Mouse (Mus musculus) limb, embryonic 12.5 days (tissue): Measurements from ENCODE around the gene Ppia. TPM values are rescaled to one million over a fixed set of nuclear protein-coding genes. Genes with fewer than 3 reads are reported as not detected.
"Not testable (repeated sequence)": the region's sequence is repeated elsewhere in the genome, so short reads cannot be mapped to it uniquely, and the experiment has no call there.

ENCODE experiments used
- ATAC-seq: fragments of 200-750 bp; cut with Nextera tagmentation; 2 replicates; pipeline ENCODE4 v1.8.0; 2017; ENCODE audit warnings: low read depth, moderate TSS enrichment; ENCODE audit not compliant: insufficient number of reproducible peaks, insufficient read depth, low FRiP score, low TSS enrichment
- H3K27ac ChIP-seq: fragments of 300-500 bp; sonication (generic); 2 replicates; pipeline ENCODE4 v1.5.1; 2016; ENCODE audit warnings: mild to moderate bottlenecking, moderate library complexity
- H3K27me3 ChIP-seq: fragments of 300-500 bp; sonication (generic); 2 replicates; pipeline ENCODE4 v1.6.1; 2016; ENCODE audit warnings: mild to moderate bottlenecking, moderate library complexity
- H3K36me3 ChIP-seq: fragments of 300-500 bp; sonication (generic); 2 replicates; pipeline ENCODE4 v1.6.1; 2016; ENCODE audit warnings: mild to moderate bottlenecking, moderate library complexity
- H3K4me1 ChIP-seq: fragments of 300-500 bp; sonication (generic); replicated peaks from 2 replicates; pipeline ENCODE4 v1.6.1; 2016
- H3K4me2 ChIP-seq: fragments of 300-500 bp; sonication (generic); 2 replicates; pipeline ENCODE4 v1.6.1; 2016; ENCODE audit warnings: mild to moderate bottlenecking, moderate library complexity
- H3K4me3 ChIP-seq: fragments of 300-500 bp; sonication (generic); replicated peaks from 2 replicates; pipeline ENCODE4 v1.5.1; 2016; ENCODE audit warnings: mild to moderate bottlenecking
- H3K9ac ChIP-seq: fragments of 300-500 bp; sonication (generic); replicated peaks from 2 replicates; pipeline ENCODE4 v1.6.1; 2016; ENCODE audit warnings: mild to moderate bottlenecking, moderate library complexity
- H3K9me3 ChIP-seq: fragments of 300-500 bp; sonication (generic); 2 replicates; pipeline ENCODE4 v1.6.1; 2016; ENCODE audit warnings: mild to moderate bottlenecking, moderate library complexity
- WGBS: fragments of 180-500 bp; shearing (Covaris S2); methylation state at CpG from one replicate; pipeline ENCODE4 v1.1.7; 2016; 5-methylcytosine and 5-hydroxymethylcytosine counted together
- polyA plus RNA-seq: library from polyadenylated mRNA; unstranded; fragments of >200 nt; fragmentation: Nextera tagmentation; extraction: Ambion mirVana; gene quantifications from 2 replicates; pipeline ENCODE4 v1.2.1, GENCODE M21; 2016

Ppia gene
- polyA plus RNA-seq, 1 experiment from 2014 or later: 5,882 TPM

GRCm38 (mm10) chr11:6405591-6406081 is 9.6 kb upstream of the Ppia start:
- peaks cover 33% of the 10 kb centered on the region for H3K4me1 ChIP-seq
- ATAC-seq: peak; percentile 63; the same call in 1 of the 2 replicates
- H3K4me3 ChIP-seq: no peak overlapping the region

GRCm38 (mm10) chr11:6406251-6407161 is 8.7 kb upstream of the Ppia start:
- H3K4me3 ChIP-seq: peak overlapping the region; percentile 1
- H3K4me2 ChIP-seq: peak overlapping the region; percentile 34
- 21% methylated on average over 14 of the region's 14 CpGs for WGBS
- no peaks in the 10 kb centered on the region for H3K27me3 ChIP-seq
- H3K27ac ChIP-seq: peak overlapping the region; percentile 96
- no peaks in the 10 kb centered on the region for H3K9me3 ChIP-seq
- ATAC-seq: peak; percentile 31
- peaks cover 33% of the 10 kb centered on the region for H3K4me1 ChIP-seq
- peaks cover 40% of the 10 kb centered on the region for H3K36me3 ChIP-seq
- 0 out of 2 replicates have a peak overlapping the region, but pooled peaks have one; percentile 2 for H3K9ac ChIP-seq

More at GRCm38 (mm10) chr11:6405591-6406081, 9.6 kb upstream of the Ppia start:
- peak overlapping the region; percentile 96 for H3K27ac ChIP-seq
- no peaks in the 10 kb centered on the region for H3K27me3 ChIP-seq
- peak overlapping the region; percentile 37 for H3K9ac ChIP-seq
- 59% methylated on average over 4 of the region's 4 CpGs for WGBS
- no peaks in the 10 kb centered on the region for H3K9me3 ChIP-seq
- peaks cover 49% of the 10 kb centered on the region for H3K36me3 ChIP-seq
- H3K4me2 ChIP-seq: peak overlapping the region; percentile 34; the same call in 1 of the 2 replicates

GRCm38 (mm10) chr11:6407162-6407621 is 8.1 kb upstream of the Ppia start:
- Histone ChIP-seq H3K9me3 (no peaks in the 10 kb centered on the region), H3K27ac (peak overlapping the region; percentile 96), H3K4me3 (no peak overlapping the region), H3K9ac (no peak overlapping the region), H3K27me3 (no peaks in the 10 kb centered on the region), H3K4me1 (peaks cover 33% of the 10 kb centered on the region), H3K4me2 (0 out of 2 replicates have a peak overlapping the region, but pooled peaks have one; percentile 34), H3K36me3 (peaks cover 33% of the 10 kb centered on the region)
- no peak for ATAC-seq
- WGBS: 76% methylated on average over 3 of the region's 3 CpGs

- Histone ChIP-seq H3K27ac (no peak overlapping the region), H3K4me3 (no peak overlapping the region)
- no peak for ATAC-seq
These were observed 5.1 kb upstream of the Ppia start for GRCm38 (mm10) chr11:6410050-6410602.

GRCm38 (mm10) chr11:6410755-6411154 is 4.5 kb upstream of the Ppia start:
- ATAC-seq, H3K9ac ChIP-seq, H3K36me3 ChIP-seq, H3K4me3 ChIP-seq, H3K27ac ChIP-seq, H3K9me3 ChIP-seq, H3K27me3 ChIP-seq, H3K4me2 ChIP-seq: not testable (repeated sequence)
- H3K4me1 ChIP-seq: peaks cover 28% of the 10 kb centered on the region
- WGBS: 89% methylated on average over 5 of the region's 5 CpGs

More at GRCm38 (mm10) chr11:6410050-6410602, 5.1 kb upstream of the Ppia start:
- WGBS: 46% methylated on average over 5 of the region's 5 CpGs
- H3K36me3 ChIP-seq: peaks cover 4% of the 10 kb centered on the region
- no peaks in the 10 kb centered on the region for H3K9me3 ChIP-seq
- H3K4me1 ChIP-seq: peaks cover 32% of the 10 kb centered on the region
- no peak overlapping the region for H3K4me2 ChIP-seq
- no peak overlapping the region for H3K9ac ChIP-seq
- no peaks in the 10 kb centered on the region for H3K27me3 ChIP-seq

- H3K27me3 ChIP-seq: no peaks in the 10 kb centered on the region
- peaks cover 18% of the 10 kb centered on the region for H3K4me1 ChIP-seq
- H3K4me2 ChIP-seq: no peak overlapping the region
- no peak overlapping the region for H3K27ac ChIP-seq
- WGBS: 6% methylated on average over 5 of the region's 5 CpGs
- no peaks in the 10 kb centered on the region for H3K36me3 ChIP-seq
- no peak overlapping the region for H3K4me3 ChIP-seq
- no peaks in the 10 kb centered on the region for H3K9me3 ChIP-seq
- H3K9ac ChIP-seq: no peak overlapping the region
- ATAC-seq: no peak
These were observed 3.6 kb upstream of the Ppia start for GRCm38 (mm10) chr11:6411684-6412083.

GRCm38 (mm10) chr11:6413264-6413663 is 2.0 kb upstream of the Ppia start:
- Histone ChIP-seq H3K4me2 (no peak overlapping the region), H3K9ac (no peak overlapping the region), H3K4me1 (peaks cover 22% of the 10 kb centered on the region), H3K9me3 (no peaks in the 10 kb centered on the region), H3K36me3 (peaks cover 13% of the 10 kb centered on the region), H3K27me3 (no peaks in the 10 kb centered on the region), H3K27ac (no peak overlapping the region), H3K4me3 (no peak overlapping the region)
- ATAC-seq: no peak
- 98% methylated on average over 12 of the region's 12 CpGs for WGBS

- Histone ChIP-seq H3K4me3 (peak overlapping the region; percentile 97), H3K4me1 (peaks cover 24% of the 10 kb centered on the region), H3K36me3 (peaks cover 36% of the 10 kb centered on the region), H3K27ac (peak overlapping the region; percentile 97), H3K9me3 (no peaks in the 10 kb centered on the region), H3K9ac (peak overlapping the region; percentile 98), H3K27me3 (no peaks in the 10 kb centered on the region), H3K4me2 (peak overlapping the region; percentile 90)
- WGBS: under 1% methylated on average over 102 of the region's 102 CpGs
- peak; percentile 93 for ATAC-seq
These were observed 535 bp downstream of the Ppia start for GRCm38 (mm10) chr11:6415551-6416404.

GRCm38 (mm10) chr11:6416405-6417034 is 1.3 kb downstream of the Ppia start:
- H3K4me3 ChIP-seq: peak overlapping the region; percentile 97
- H3K9ac ChIP-seq: peak overlapping the region; percentile 98
- H3K27me3 ChIP-seq: no peaks in the 10 kb centered on the region
- peaks cover 40% of the 10 kb centered on the region for H3K36me3 ChIP-seq
- no peaks in the 10 kb centered on the region for H3K9me3 ChIP-seq
- 1% methylated on average over 30 of the region's 30 CpGs for WGBS
- H3K4me1 ChIP-seq: peaks cover 24% of the 10 kb centered on the region
- peak overlapping the region; percentile 90 for H3K4me2 ChIP-seq
- ATAC-seq: peak; percentile 57; the same call in 1 of the 2 replicates
- peak overlapping the region; percentile 97 for H3K27ac ChIP-seq

GRCm38 (mm10) chr11:6417069-6417468 is 1.8 kb downstream of the Ppia start:
- Histone ChIP-seq H3K4me1 (peaks cover 24% of the 10 kb centered on the region), H3K9me3 (no peaks in the 10 kb centered on the region), H3K27me3 (no peaks in the 10 kb centered on the region), H3K4me2 (peak overlapping the region; percentile 90), H3K9ac (peak overlapping the region; percentile 98), H3K4me3 (peak overlapping the region; percentile 97), H3K27ac (peak overlapping the region; percentile 97), H3K36me3 (peaks cover 45% of the 10 kb centered on the region)
- ATAC-seq: no peak
- WGBS: 45% methylated on average over 2 of the region's 2 CpGs
